Mouse (Mus musculus) CH12.LX (cell line): Measurements from ENCODE around the gene Birc2.

Experiments used
- CTCF ChIP-seq, 2 experiments: IDR thresholded peaks in 1 of 2; conservative IDR thresholded peaks in 1 of 2; 2 replicates each; pipeline ENCODE4 v1.5.1; 2011 to 2012; ENCODE audit warnings: low read depth in 2 of 2, low read length in 2 of 2, improper control_type of control experiment in 1 of 2, inconsistent platforms in 1 of 2, mild to moderate bottlenecking in 1 of 2, moderate library complexity in 1 of 2
- E2F4 ChIP-seq: IDR thresholded peaks from 2 replicates; pipeline ENCODE4 v1.6.1; 2011; ENCODE audit warnings: low read depth, low read length, improper control_type of control experiment; ENCODE audit not compliant: insufficient replicate concordance
- EP300 ChIP-seq: IDR thresholded peaks from 2 replicates; pipeline ENCODE4 v1.6.1; 2011; ENCODE audit warnings: low read length, improper control_type of control experiment
- ZNF384 ChIP-seq: IDR thresholded peaks from 2 replicates; pipeline ENCODE4 v1.6.1; 2012; ENCODE audit warnings: low read depth, low read length, improper control_type of control experiment, inconsistent platforms

DNA sequence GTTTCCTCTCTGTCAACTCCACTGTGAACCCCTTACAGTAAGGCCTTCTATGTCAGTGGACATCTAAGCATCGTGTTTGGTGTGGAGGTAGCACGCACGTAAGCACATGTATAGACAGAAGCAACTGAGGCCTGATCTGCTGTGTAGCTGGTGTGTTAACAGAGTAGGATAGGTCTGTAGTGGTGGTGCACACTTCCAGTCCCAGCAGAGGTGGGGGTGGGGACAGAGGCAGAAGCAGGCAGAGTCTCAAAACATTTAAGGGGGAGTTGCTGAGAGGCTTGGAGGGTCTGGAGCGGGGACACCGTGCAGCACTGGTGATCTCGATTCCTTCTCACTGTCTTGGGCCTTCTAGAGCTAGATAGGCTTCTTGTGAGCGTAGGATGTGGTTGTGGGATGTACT lies 50.8 kb downstream of the Birc2 start:
- TF ChIP-seq ZNF384 (no peak), CTCF (conservative IDR thresholded peaks at IDR 0.05 in 1 of 2, IDR thresholded peaks at IDR 0.05 in 1 of 2; ENCODE audit: low read depth in 2 of 2, low read length in 2 of 2) (no peak), EP300 (no peak), E2F4 (no peak)
